Mouse (Mus musculus): ENCODE data around the gene Fgfr2.
"Not testable (repeated sequence)": the region's sequence is repeated elsewhere in the genome, so short reads cannot be mapped to it uniquely, and the experiment has no call there.

Gene Fgfr2

DNA sequence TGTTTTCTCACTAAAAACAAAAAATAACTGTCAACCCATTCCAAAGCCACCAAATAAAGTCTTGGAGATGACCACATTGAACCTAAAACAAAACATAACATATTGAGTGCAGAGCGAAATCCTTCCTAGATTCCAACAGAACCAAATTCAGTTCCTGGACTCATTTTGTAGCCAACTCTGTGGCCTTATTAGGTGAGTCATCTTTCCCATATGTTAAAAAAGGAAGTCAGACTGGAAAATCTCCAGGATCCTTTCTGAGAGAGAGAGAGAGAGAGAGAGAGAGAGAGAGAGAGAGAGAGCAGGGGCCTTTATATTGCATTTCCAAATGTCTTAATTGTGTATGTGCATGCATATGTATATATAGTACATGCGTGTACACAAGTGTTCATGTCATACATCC is 678.9 kb downstream of the Fgfr2 start:
- DNase-seq (ENCODE audit: low spot score) = no peak

DNA sequence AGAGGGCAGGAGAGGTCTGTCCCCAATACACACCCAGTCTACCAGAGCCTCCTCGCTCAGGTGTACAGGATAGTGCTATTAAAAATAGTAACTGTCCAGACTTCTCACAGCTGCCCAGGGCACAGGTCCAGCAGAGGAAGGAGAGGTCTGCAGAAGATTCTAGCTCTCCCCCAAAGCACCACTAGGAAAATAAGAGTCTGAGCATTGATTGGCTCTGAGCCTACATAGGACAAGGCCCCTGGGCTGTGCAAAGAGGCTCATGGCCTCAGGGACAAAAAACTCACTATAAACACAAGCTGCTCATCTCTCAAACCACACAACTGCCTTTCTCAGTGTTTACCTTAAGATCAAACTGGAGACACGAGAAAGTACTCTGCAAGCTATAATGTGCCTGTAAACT is 679.4 kb downstream of the Fgfr2 start:
- no peak for DNase-seq (ENCODE audit: low spot score)

DNA sequence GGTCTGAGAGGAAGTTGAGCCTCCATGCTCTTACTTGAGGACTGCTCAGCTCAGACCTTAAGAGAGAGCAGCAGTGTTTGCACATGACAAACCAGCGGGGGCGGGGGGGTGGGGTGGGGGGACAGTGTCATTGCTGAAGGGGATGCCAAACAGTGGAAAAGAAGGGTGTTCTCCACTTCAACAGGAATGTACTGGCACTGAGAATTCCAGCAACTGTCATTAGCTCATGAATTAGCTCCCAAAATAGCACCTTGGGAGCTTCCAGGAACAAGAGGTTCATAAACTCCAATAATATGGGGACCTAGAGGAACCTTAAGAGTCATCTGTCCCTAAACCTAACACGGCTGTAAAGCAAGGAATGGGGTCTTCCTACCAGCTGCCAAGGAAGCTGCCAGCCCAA is 680.0 kb downstream of the Fgfr2 start:
- no peak for DNase-seq (ENCODE audit: low spot score)

DNA sequence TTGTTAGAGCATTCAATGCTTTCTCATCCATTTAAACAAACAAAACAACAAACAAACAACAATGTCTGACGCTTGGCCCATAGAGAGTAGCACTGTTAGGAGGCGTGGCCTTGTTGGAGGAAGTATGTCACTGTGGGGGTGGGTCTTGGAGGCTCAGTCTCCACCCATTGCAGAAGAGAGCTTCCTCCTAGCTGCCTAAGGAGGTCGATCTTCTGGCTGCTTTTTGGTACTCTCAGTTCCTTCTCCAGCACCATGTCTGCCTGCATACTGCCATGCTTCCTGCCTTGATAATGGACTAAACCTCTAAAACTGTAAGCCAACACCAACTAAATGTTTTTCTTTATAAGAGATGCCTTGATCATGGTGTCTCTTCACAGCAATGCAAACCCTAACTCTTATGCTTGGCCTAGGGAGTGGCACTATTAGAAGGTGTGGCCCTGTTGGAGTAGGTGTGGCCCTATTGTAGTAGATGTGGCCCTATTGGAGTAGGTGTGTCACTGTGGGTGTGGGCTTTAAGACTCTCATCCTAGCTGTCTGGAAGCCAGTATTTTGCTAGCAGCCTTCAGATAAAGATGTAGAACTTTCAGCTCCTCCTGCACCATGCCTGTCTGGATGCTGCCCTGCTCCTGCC is 680.9 kb downstream of the Fgfr2 start:
- DNase-seq (ENCODE audit: low spot score) = not testable (repeated sequence)

DNA sequence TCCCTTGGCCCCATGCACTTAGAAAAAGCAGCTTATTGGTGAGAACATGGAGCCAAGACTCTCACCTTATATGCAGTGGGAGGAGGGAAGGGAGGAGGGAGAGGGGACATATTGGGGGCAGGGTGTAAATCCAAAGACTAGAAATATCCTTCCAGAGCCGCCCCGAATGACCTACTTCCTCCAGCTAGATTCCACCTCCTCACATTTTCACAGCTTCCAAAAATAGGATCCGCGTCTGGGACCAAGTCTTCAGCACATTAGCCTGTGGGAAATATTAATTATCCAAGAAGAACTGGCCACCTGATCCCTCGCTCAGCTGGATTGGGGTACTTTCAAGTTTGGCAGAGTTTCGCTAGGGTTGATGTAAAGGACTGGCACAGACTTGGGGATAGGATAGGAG is 683.2 kb downstream of the Fgfr2 start:
- DNase-seq (ENCODE audit: low spot score) = no peak

DNA sequence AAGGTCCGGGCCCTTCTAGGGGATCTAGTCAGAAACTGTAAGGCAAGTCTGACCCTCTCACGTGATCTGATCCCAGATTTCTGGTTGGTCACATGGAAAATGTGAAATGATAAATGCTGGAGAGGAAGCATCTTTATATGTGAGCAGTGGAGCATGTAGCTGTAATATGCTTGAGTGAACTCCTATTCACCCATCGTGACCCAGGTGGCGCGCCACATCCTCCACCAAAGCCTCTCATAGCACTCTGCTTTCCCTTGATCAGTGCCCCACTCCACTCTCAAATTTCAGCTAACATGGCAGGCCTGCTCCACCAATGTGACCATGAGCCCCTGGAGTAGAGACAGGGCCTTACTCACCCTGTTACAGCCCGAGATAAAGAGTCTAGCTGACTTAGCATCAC is 685.1 kb downstream of the Fgfr2 start:
- no peak for DNase-seq (ENCODE audit: low spot score)

DNA sequence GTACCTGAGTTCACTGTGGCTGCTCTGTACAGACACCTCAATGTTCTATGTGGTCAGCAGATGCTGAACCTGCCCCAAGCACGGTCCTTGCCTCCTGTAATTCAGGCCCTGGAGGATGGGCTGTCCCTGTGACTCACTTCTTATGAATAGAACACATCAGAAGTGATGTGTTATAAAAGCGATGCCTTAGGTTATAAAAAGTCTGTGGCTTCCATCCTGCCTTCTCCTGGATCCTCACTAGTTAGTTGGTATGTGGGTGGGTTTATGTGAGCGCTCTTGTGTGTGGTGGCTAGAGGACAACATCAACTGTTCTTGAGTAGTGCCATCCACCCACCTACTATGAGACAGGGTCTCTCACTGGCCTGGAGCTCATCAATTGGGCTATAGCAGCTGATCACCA is 685.7 kb downstream of the Fgfr2 start:
- DNase-seq (ENCODE audit: low spot score) = no peak

DNA sequence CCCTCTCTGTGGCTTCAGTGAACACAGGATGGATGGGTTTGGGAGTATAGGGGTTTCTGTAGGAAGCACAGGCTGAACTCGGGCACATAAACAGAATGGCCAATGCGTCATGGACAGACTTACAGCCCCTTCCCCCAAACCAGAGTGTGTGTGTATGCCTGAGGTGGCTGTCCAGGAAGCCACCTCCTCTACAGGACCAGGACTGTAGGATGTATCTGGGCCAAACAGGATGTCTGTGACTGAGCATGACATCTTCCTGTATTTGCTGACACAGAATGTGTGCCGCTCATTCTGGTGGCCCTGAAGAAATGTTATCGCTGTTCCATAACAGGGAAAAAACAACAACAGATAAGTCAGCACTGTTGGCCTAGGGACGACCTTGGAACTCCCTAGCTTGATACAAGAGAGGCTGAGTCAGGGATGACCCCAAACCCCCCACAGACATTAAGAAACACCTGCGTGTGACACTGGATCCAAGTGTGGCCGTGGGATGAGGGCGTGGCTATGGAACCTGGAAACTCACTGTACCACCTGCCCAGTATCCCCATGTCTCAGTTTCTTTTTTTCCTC is 687.6 kb downstream of the Fgfr2 start:
- no peak for DNase-seq (ENCODE audit: low spot score)

DNA sequence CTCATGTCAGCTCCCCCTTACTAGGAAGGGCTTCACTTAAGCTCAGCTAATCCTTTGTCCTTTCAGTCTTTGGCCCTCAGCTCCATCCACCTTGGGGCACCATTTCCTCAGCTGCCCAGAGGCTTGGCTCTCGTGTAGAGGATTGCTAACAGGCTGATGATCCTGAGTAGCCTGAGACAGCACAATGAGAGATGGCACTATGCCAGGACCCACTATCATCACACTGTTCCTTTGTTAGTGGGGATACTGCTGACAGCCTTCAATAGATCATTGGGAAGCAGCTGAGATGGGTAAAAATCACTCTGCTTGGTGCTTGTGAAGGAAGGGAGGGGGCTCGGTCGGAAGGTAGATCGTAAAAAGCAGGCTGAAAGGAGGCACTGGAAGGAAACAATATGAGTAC is 693.8 kb downstream of the Fgfr2 start:
- DNase-seq (ENCODE audit: low spot score) = no peak

DNA sequence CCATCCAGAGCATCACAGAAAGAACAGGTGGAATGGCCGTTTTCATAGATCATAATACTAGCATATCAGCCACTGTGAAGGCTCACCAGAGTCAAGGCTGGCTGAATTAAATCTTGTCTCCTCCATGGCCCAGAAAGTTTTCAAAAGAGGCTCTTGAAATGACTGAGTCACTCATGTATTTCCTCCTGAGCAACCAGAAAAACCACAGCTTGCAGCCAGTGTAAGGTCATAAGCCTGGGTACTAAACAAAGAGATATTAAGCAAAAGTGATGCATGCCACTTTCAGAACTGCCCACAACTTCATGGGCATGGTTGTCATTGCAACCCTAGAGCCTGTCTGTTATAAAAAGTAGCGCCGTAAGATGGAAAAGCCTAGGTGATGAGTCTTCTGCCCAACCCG is 694.8 kb downstream of the Fgfr2 start:
- no peak for DNase-seq (ENCODE audit: low spot score)

DNA sequence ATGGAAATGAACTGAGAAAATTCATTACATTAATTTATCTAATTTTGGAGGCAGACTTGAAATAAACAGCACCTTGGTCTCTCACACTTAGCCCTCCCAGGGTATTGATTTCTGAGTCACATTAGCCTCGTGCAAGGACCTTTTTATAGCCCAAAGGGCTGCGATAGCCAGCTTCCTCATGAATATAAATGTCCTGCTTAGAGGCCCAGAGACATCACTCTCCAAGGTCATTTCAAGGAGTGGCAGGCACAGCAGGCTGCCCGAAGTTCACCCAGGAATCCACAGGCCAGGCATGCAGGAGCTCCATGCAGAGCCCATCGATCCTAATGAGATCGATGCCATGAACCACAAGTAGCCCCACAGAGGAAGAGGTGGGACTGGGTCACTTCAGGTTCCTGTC is 697.1 kb downstream of the Fgfr2 start:
- DNase-seq (ENCODE audit: low spot score) = no peak

DNA sequence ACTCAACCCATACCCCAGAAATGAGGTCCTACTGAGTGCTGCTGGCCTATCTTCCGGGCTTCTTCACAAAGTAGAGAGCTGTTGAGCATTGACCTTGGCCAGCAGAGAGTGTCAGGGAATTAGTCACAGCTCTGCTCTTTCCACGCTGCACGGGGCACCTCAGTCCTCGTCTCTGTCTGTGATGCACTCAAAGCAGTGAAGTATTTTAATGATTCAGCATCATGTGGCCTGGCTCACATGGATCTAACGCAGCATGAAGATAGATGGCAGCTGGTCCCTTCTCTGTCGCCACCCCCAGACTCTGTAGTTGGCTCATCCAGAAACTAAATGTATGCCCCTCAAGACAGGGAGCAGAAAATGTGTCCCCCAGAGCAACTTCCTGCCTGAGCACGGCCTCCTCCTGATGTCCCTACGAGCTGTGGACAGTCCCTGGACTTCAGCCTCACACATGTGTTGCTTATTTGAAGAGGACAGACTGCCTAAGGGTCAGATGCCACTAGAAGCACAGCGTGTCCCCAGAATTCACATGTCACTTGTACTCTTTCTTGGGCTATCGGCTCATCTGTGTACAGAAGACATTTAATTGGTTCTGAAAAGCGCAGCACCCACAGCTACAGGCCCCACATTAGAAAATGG is 697.7 kb downstream of the Fgfr2 start:
- no peak for DNase-seq (ENCODE audit: low spot score)

DNA sequence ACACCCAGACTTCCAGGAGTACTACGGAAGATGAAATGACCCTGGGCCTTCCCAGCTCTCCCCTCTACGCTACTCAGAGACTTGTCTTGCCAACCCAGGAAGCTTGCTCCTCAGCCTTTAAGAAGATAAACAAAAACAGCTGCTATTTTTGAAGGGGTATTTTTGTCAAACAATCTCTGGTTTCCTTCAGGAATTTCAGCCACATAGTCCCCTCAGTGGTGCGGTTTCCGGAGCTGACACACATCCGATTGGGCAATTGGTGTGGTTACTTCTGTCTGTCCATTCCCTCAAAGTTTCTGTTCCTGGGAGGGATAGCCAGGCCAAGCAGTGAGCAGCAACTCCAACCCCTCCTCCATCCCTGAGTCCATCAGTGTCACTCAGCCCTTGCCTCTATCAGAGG is 699.6 kb downstream of the Fgfr2 start:
- DNase-seq (ENCODE audit: low spot score) = no peak

DNA sequence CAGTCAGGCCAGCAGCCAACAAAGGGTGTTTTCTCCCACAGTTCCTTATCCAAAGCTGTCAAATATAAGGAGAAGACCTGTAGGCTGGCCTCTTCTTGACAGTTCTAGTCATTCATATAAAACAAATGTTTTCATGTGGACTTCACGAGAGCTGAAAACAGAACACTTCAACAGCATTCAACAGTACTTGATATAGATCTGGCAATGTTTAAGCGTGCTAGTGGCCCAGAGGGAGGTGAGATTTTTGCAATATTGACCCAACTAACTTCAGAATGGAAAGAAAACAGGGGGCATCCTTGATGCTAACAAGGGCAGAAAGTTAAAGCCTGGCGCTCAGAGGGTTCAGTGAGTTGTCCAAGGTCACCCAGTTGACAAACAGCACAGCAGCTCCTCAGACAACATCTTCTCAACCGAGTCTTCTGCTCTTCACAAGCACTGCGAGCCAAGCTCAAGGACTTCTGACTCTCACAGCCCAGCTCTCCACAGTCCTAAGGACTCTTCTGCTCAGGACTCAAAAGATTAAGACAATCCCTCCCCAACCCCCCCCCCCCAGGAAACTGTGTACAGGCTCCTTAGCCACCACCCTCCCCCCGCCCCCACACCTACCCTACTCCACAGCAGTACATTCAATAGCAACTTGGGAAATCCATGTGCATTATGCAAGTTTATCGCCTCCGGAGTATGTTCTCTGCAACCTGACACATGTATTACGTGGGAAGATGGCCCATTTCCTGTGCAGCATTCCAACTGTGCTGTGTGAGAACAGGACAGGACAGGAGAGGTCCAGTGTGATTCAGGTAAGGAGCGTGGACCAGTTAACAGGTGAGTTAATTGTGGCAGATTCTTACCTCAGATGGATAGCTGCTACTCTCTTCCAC is 703.5 kb downstream of the Fgfr2 start:
- no peak for DNase-seq (ENCODE audit: low spot score)

DNA sequence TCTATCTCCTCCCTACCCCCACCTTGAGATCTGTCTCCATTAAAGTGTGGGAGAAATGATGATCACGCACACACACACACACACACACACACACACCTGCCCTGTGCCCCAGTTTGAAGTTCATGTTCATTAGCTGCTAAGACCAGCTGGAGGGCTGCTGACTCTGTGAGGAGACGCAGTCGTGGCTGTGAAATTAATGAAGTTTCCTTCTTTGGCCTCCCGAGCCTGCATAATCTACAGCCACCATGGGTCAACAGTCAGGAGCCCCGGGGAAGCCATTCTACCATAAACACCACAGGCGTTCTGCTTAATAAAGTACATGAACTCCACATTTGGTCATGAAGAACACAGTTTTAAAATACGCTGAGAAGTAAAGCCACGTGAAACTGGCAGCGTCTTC is 706.3 kb downstream of the Fgfr2 start:
- no peak for DNase-seq (ENCODE audit: low spot score)

DNA sequence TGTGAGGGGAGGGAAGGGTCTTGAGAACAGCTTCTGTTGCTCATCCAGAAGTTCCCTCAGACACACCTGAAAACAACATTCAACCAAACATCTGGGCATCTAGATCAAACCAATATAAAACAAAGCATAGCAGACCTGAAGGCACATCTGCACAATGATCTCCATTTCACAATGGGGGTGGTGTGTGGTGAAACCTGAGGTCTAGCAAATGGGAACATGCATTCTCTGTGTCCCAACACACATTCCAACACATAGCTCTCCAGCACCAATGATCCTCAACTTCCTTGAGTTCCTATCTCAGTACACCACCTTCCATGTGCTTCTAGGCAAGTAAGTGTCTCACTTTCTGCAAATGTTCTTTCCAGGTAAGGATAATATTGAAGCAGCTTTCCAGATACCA is 707.3 kb downstream of the Fgfr2 start:
- DNase-seq (ENCODE audit: low spot score) = no peak

DNA sequence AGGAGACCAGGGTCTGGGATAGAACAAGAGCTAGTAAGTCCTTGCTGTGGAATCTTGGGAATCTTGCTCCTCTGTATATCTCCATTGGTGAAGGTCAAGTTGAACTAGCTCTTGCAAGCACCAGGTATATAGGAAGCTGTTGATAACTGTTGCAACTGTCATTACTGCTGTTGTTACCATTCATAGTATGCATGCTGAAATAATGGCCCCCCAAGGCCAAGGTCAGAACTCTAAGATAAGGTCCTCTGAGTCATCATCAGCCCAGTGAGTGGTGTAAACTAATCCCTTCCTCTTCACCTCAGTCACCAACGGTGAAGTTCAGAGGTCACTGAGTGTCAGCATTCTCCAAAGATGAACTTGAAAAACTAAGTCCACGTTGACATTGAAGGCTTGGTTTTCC is 710.6 kb downstream of the Fgfr2 start:
- no peak for DNase-seq (ENCODE audit: low spot score)

DNA sequence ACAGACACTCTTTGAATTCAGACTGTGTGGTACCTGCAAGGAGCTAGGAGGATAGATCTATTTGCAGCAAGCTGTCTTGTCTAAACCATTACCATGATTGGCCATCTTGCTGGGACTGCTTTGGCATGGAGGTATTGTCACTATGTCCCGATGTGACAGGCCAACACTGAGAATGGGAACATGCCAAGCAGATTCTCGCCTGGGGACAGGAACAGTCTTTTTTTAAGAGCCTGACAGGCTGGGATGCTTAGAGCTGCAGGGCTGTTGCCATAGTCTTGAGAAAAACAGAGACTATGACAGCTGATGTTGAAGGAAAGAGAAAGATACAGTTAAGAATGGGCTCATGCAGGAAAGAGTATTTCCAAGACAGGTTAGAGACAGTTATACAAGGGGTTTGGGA is 711.4 kb downstream of the Fgfr2 start:
- DNase-seq (ENCODE audit: low spot score) = no peak

DNA sequence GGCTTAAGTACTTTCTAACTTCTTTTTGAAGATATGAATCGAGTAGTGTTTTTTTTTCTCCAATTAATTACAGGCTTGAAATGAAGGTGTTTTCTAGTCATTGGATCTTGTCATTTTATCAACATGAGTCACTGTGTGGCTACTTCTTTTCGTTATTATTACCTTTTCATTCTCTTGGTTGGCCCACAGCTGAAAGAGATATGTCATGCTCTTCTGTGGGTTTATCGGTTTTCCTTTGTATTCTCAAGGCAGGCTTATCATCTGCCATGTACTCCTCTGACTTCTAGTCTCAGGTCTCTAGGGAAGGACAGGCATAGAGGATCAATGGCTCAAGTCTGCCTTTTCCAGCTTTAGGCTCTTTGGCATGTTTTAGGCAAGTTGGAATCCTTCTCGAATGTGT is 712.2 kb downstream of the Fgfr2 start:
- DNase-seq (ENCODE audit: low spot score) = no peak

DNA sequence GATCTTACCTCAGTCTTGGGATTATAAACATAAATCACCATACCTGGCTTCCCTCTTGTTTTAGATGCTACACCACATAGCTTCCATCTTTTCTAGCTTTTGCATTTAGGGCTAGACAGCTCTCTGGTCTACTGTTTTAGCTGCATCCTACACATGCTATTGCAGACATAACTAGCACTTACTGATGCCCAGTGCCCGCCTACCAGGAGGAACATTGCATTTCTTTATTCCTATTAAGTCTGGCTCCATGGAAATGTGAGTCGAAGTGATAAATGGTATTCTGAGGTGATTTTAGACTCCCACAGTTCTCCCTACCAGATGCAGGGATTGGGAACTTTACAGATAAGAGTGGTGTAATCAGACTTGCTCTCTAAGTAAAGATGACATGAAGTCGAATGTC is 713.3 kb downstream of the Fgfr2 start:
- DNase-seq (ENCODE audit: low spot score) = no peak

DNA sequence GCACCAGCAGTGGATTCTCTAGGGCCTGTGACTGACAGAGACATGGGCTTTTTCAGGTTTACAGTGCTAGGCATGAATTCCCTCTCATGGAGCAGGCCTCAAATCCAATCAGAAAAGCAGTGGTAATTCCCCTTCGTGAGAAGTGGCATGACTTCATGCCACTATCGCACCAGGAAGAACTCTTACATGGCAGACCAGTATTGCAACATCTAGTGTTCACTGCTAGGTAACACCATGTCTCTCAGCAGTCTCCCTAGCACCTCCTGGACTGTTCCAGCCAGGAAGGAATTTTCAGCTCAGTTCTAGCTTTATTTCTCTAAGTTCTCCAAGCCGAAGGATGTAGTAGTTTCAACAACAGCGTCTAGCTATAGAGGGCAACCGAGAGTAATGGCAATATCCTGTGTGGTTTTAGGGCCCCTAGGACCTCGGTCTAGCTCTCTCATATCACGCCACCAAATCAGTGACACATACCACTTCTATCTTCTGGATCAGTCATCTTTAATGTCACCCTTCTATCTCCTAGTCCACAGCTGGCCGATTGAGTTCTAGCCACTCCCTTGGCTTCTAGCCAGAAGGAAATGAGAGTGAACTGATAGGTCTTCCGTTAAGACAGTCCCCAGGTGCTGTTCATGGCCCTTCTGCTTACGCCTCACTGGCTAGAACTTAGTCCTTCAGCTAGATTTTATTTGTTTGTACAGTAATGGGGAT is 720.6 kb downstream of the Fgfr2 start:
- no peak for DNase-seq (ENCODE audit: low spot score)

DNA sequence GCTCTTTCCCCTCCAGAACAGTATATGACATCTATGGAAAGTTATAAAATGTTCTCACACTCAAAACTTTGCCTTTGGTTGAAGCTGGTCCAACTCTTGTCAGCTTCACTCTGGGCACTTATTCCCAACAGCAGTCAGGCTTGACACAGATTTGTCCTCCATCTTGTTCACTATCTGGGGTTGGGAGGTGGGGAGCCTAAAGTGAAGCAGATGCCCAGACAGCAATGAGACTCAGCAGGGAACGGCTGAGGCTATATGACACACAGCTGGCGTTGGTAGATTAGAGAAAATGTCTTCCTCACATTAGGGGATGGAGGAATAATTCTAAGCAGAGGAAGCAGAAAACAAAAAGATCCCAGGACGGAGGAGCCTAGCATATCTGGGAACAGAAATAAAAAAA is 724.7 kb downstream of the Fgfr2 start:
- DNase-seq (ENCODE audit: low spot score) = no peak

Measured in urinary bladder, postnatal 14 days (tissue).